ENCODE assay signal across 28 mouse cellular contexts in genomic region chr15:77384340-77385030, GRCm38 (mm10). TPM values are rescaled to one million over a fixed set of nuclear protein-coding genes. Genes with fewer than 3 reads are reported as not detected.
DNase-seq lines count a peak whose midpoint lies in the region.
"Had no signal": no experiment of that assay in that cellular context is flagged by ENCODE, and none has a peak within 500 bp of the region (broad histone marks: within the 10 kb centered on the region; RNA-seq: fewer than 3 reads in every experiment).

No protein-coding gene starts in this region.

- DNase-seq in adrenal gland, adult 2 months = peak; percentile 87
- DNase-seq in adrenal gland, adult 18-20 months (ENCODE audit: low spot score in 2 of 2) = no peak
- peak; percentile 65 for DNase-seq in 3134 (ENCODE audit: extremely low read depth, insufficient read length, low spot score)
- peak; percentile 70 to 81 for DNase-seq in adrenal gland, postnatal 36 days
- peak; percentile 53 to 61 for DNase-seq in cerebellum, postnatal 14 days
- no peak for DNase-seq in embryo, embryonic 11 days
- no peak for DNase-seq in layer of hippocampus, adult 8-10 months (ENCODE audit: low spot score in 2 of 2)
- DNase-seq: gastrocnemius, postnatal 25 days; heart, adult 18-20 months; heart, postnatal 10 days; kidney, adult 8-10 months; kidney, postnatal 14 days; layer of hippocampus, postnatal 36 days; liver, postnatal 0 days; right cerebral cortex, adult 18-20 months; thymus, postnatal 4 days had no signal

RNA-seq across cellular contexts. Expression of gene Apol7a, which starts 14.4 kb away (rescaled TPM):
- under 1 TPM in 1 of 2 experiments, not detected in 1; 0.21 TPM for total RNA-seq in adrenal gland, adult 2 months (2021)
- polyA plus RNA-seq in adrenal gland, adult 2 months (2012; rRNA removed) = 0.07 TPM in 1 of 2 replicates, not detected in the other
- under 1 TPM in 1 of 2 experiments, not detected in 1; 0.22 TPM for total RNA-seq in adrenal gland, adult 18-20 months (2021)
- total RNA-seq in adrenal gland, postnatal 36 days (2021) = not detected
- 1 to 10 TPM in 1 of 4 experiments, under 1 TPM in 2, not detected in 1; 0.14 to 1.3 (median 0.82) TPM for total RNA-seq in layer of hippocampus, adult 8-10 months (2022)
- total RNA-seq: layer of hippocampus, adult 2 months had no signal
- polyA plus RNA-seq: brain, embryonic 14.5 days; embryonic facial prominence, embryonic 10.5 days; forebrain, embryonic 15.5 days; hindbrain, embryonic 10.5 days; hindbrain, embryonic 16.5 days; limb, embryonic 12.5 days; liver, embryonic 11.5 days; macrophage; neural tube, embryonic 15.5 days; Patski had no signal

RNA-seq across cellular contexts. Expression of gene Apol9a, which starts 26.4 kb away (rescaled TPM):
- total RNA-seq in adrenal gland, adult 2 months (2021) = 1 to 10 TPM in 1 of 2 experiments, under 1 TPM in 1; 0.78 to 1.2 TPM
- 1.9 and 3.0 TPM in 2 replicates for polyA plus RNA-seq in adrenal gland, adult 2 months (2012; rRNA removed)
- total RNA-seq in adrenal gland, adult 18-20 months (2021) = 1 to 10 TPM in 1 of 2 experiments, under 1 TPM in 1; 0.70 to 2.2 TPM
- 1 to 10 TPM; 1.7 to 2.0 TPM for total RNA-seq in adrenal gland, postnatal 36 days (2021)
- under 1 TPM in 1 of 4 experiments, not detected in 3; 0.32 TPM for total RNA-seq in layer of hippocampus, adult 8-10 months (2022)
- total RNA-seq: ES-E14; gastrocnemius, postnatal 25 days; layer of hippocampus, adult 2 months; layer of hippocampus, postnatal 36 days had no signal
- polyA plus RNA-seq: embryonic facial prominence, embryonic 10.5 days; limb, embryonic 12.5 days; liver, embryonic 11.5 days had no signal

Comparison
In these comparisons a context has a peak if more than half of its experiments do, and no peak if none do; other contexts are left out.
1. DNase-seq: peak in adrenal gland, adult 2 months (single experiment), 3134 (single experiment), adrenal gland, postnatal 36 days (2 of 2) and cerebellum, postnatal 14 days (2 of 2); none in adrenal gland, adult 18-20 months (0 of 2), embryo, embryonic 11 days (single experiment) and layer of hippocampus, adult 8-10 months (0 of 2).